Mouse (Mus musculus): Measurements from ENCODE around the gene Ube2n.
"Not testable (repeated sequence)": the region's sequence is repeated elsewhere in the genome, so short reads cannot be mapped to it uniquely, and the experiment has no call there.

The Ube2n gene

DNA sequence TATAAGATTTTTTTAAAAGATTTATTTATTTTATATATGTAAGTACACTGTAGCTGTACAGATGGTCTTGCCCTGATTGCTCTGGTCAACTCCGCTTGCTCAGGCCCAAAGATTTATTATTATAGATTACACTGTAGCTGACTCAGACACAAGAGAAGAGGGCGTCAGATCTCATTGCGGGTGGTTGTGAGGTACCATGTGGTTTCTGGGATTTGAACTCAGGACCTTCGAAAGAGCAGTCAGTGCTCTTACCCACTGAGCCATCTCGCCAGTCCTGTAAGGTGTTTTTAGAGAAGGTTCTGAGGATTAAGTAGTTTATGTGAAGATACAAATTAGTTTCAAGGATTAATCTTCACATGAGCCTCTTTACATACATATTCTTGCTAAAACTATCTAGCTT is 10.9 kb downstream of the Ube2n start:
- DNase-seq (ENCODE audit: low spot score) = no peak

DNA sequence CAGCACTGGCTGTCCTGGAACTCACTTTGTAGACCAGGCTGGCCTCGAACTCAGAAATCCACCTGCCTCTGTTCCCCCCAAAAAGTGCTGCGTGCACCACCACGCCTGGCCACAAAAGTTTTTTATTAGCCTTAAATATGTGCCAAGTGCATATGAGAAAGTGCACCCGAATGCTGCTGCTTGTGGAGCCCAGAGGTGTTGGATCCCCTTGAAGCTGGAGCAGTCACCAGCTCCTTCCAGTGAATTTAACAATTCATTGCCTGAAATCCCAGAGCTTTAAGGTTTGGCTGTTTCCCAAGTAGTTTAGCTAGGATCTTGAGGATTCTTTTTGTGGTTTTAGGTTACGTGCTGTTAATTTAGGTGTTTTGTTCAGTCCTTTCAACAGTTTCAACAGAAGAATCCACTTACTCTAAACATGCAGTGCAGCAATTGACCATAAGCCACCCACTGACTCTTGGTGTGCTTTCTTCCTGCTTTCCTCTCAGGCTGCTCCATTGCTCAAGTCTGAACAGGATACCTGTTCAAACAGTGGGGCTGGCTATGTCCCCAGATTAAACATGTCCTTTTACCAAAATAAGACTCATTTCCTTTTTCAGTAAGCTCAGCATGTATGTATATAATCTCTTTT is 11.7 kb downstream of the Ube2n start:
- no peak for DNase-seq (ENCODE audit: low spot score)

DNA sequence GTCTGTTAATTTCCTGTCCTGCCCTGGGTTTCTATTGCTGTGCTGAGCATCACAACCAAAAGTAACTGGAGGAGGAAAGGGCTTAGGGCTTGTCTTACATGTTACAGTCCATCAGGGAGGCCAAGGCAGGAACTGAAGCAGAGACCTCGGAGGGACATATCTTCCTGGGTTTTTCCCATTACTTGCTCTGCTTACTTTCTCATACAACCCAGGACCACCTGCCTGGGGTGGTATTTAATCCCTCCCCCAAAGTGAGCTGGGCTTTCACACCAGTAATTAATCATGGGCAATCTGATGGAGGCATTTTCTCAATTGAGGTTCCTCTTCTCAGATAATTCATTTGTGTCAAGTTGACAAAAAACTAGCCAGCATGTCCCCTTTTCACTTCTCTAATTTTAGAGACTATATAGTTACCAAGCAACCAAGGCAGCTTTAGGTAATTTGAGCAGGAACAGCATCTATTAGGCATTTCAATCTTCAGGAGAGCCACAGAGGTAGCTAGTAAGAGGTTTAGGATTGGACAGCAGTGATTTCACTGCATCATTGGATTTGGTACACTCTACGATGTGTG is 15.7 kb downstream of the Ube2n start:
- no peak for DNase-seq (ENCODE audit: low spot score)

DNA sequence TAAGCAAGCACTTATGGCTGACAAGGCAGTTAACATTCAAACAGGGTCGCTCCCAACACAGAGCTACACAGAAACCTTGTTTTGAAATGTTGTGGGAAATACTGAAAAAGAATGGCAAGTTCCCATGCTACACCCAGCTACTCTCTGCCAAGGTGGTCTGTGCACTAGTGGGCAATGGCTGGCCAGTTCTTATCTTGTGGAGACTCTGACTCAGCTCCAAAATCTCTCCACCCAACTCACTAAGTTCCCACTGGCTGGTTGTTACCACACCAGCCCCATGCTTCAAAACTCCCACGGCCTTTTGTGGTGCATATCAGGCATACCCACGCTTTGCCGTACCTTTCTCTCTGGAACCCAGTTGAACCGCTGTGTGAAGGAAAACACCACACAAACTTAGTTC is 18.0 kb downstream of the Ube2n start:
- DNase-seq (ENCODE audit: low spot score) = no peak

DNA sequence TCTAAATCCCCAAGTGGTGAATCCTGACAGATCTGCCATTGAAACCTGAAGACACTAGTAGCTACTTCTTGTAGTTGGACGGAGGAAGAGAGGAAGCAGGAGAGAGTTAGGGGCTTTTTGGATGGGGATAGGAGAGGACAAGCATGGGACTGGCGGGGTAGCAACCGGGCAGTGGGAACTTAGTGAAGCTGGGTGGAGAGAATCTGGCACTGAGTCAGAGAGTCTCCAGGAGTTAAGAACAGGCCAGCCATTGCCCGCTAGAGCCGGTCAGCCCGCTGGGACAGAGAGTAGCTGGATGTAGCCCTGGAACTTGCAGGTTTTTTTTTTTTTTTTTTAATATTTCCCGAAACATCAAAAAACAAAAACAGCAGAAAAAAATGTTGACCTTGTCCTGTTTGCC is 18.4 kb downstream of the Ube2n start:
- DNase-seq (ENCODE audit: low spot score) = no peak

DNA sequence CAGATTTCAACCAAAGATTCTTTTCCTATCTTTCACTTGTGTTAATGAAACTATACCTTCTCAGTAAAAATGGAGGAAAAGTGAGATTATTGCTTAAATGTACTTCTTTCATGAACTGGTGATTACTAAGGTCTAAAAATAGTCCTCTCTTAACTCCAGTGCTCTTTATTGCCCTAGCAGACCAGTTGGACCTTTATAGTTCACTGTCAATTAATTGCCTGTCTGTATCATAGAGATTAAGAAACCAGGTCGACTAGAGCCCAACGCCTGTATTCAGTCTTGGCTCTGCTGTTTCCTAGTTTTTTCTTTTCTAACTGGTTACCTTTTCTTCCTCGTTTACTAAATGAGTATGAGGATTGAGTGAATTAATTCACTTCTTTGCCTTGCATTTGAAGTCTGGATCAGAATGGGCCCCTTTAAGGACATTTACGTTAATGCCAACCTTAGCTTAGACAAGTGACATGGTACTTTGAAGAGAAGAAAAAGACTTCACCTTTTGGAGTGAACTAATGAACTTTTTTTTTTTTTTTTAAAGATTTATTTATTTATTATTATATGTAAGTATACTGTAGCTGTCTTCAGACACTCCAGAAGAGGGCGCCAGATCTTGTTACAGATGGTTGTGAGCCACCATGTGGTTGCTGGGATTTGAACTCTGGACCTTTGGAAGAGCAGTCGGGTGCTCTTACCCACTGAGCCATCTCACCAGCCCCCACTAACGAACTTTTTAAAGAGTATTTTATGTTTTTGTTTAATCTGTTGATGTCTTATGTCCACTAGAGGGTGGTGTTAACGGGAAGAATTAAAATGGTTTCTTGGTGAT is 20.7 kb downstream of the Ube2n start:
- no peak for DNase-seq (ENCODE audit: low spot score)

DNA sequence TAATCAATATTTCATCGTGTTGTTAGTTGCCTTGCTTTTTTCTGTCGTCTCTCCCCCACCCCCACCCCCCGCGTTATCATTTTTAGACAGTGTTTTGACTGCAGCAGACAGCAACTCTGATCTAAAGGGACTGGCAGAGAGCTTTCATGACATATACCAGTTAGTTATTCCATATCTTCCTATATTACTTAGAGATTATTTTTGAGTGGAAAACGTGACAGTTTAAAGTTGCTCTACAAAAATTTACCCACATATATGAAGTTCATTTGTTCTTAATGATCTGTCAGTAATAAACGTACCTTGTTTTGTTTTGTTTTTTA is 21.2 kb downstream of the Ube2n start:
- DNase-seq (ENCODE audit: low spot score) = no peak

DNA sequence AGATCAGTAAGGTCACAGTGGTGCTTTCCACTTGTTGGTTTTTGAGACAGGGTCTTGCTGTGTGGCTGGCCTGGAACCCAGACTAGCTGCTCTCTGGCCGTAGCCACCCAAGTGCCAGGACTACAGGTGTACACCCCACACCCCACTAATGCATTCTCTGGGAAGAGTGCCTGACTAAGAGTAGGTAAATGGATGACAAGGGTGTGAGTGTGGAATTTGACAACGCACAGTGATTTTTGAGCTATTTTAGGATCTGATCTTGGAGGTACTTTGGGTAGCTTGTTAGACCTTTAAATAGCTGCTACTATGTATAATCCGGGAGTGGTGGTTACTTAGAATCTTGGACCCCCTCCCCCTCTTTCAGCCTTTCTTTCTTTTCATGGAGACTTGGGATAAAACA is 24.3 kb downstream of the Ube2n start:
- DNase-seq (ENCODE audit: low spot score) = no peak

DNA sequence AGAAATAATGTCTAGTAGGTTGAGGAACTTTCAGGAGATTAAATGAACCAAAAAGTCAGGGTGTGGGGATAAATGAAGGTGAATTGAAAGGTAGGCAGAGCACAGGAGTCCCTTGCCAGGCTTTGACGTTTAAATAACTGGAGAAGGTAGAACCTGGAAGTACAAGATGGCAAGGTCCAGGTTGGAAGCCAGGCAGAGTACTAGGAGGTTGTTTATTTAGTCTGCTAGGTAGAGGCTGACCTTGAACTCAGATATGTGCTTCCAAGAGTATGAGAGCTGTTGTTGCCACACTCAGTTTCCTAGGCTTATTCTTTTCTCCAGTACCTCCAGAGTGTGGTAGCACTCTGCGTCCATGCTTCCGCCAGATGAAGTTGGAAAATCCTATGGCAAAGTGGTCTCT is 24.9 kb downstream of the Ube2n start:
- DNase-seq (ENCODE audit: low spot score) = no peak

DNA sequence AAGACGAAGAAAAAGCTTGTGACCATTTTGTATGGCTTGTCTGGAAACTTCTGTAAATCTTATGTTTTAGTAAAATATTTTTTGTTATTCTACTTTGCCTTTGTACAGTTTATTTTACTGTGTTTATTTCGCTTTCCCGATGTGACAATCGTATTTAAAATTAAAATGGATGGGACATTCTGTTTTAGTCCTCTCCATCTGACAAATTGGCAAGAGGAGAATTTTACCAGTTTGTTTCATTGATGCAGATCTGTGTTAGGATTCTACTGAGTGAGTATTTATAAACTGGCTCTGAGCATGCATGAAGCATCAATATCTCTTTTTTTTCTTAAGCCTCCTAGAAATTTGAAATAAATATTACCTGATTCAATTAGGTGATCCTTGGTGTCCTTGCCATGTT is 28.0 kb downstream of the Ube2n start:
- no peak for DNase-seq (ENCODE audit: low spot score)

DNA sequence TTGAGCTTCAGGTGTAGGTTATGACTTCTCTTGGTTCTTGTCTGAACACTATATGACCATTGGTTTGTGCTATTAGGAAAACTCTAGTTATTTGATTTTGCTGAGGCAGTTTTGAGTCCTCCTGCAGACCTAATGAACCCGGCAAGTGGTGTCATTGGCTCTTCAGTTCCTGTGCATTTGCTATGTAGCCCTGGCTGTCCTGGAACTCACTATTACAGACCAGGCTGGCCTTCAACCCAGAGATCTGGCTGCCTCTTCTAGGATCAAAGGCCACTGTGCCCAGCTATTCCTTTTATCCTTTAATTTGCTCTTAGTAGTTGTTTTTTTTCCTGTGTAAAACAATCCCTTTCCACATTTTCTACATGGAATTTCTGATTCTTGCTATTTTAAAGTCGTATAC is 28.4 kb downstream of the Ube2n start:
- DNase-seq (ENCODE audit: low spot score) = no peak

DNA sequence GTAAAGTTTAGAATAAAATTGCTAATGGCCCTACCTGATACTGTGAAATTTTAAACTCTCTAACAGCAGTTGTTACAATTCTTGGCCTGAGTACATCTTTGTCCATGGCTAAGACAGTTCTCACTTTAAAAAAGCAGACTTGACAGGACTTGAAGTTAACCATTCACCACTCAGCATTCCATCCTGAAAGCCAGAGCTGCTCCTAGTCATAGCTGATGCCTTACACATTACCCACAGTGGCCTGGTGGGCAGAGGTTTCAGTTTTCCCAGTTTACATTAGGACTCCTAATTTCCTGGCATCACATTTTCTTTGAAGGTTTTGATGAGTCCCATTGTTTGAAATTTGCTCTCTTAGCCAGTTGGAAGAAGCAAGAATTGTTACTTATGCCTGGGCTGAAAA is 29.1 kb downstream of the Ube2n start:
- DNase-seq (ENCODE audit: low spot score) = no peak

DNA sequence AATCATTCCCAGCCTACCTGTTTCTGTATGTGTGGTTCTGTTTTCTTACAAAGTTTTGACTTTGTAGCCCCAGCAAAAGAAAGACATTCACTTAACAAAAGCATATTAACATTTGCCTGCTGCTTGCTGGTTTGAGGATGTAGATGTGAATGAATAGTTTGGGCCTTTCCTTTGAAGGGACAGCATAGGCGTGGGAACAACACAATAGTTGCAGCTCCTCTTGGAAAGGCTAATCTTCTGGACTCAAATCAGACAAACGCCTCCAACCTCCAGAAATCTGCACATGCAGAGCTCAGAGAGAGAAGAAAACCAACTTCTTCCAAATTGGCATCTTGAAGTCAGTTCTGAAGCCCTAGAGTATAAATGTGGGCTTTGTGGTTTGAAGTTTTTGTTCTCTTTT is 29.7 kb downstream of the Ube2n start:
- no peak for DNase-seq (ENCODE audit: low spot score)

DNA sequence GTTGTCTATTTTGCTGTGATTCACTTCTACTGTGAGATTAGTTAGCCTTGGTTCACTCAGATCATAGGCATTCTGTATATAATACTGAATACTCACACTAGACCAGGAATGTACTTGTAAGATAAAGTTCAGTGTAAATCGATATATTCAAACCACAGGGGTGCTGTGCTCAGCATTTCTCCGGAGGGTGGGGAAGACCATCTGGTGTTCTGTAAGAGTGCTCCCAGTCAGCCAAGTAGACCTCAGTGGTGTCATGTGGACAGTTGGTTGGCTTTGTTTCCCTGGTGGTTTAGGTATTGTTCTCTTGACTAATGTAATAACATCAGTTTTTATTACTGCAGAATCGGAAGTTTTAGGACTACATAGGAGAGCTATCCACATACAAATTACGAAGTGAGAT is 30.1 kb downstream of the Ube2n start:
- DNase-seq (ENCODE audit: low spot score) = no peak

DNA sequence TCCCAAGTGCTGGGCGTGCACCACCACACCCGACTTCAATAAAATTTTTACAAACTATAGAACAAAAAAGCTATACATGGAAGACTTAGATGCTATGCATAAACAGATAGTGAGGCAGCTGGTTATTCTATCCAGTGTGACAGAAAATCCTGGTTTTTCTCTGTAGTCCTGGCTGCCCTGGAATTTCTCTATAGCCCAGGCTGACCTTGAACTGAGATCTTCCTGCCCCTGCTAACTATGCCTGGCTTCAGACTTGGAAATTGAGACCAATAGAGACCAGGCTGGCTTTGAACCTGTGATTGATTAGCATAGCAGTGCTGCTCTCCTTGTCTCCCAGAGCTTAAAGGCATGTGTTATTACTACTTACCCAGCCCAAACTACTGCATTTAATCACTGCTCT is 31.2 kb downstream of the Ube2n start:
- DNase-seq (ENCODE audit: low spot score) = no peak

DNA sequence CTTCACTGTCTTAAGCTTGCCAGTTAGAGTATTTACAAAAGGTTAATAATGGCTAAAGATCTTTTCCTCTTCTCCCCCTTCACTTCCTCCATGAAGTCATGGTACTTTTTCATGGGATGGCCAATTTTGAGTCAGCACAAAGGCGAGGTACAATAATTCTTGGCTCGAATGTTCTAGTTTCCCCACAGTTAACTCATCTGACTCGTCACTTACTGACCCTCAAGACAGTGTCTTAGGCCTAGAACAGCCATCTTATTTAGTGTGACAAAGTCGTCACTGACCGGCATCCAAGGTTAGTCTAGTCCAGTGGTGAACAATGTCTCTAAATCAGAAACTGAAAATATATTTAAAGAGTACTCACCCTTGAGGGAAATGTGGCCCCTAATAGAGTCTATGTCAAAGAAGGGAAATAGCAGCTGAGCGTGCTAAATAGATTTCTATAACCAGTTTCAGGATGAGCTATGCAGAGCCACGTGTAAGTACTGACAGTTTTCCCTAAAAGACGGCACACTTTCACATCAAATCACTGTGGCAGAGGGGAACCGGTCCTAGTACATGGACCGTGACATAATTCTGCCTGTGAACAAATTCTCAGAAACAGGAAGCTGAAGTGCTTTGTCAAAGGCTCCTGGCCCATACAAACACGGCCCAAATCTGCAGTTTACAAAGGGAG is 33.3 kb downstream of the Ube2n start:
- DNase-seq (ENCODE audit: low spot score) = no peak

DNA sequence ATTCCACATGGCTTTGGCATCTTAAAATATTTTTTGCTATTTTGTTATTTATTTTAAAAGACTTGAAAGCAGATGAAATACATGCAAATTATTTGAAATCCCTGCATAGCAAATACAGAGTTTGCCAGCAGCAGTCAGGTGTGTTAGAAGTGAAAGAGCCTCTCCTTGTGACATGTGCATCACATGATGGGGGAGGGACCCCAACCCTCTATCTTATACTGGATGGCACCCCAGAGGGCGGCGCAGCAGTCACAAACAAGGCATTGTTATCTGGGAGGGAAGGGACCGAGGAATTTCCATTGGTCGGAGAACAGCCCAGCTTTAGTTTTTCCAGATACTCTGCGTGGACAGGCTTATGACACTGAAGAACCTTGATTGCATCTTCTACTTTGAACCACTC is 34.1 kb downstream of the Ube2n start:
- not testable (repeated sequence) for DNase-seq (ENCODE audit: low spot score)

DNA sequence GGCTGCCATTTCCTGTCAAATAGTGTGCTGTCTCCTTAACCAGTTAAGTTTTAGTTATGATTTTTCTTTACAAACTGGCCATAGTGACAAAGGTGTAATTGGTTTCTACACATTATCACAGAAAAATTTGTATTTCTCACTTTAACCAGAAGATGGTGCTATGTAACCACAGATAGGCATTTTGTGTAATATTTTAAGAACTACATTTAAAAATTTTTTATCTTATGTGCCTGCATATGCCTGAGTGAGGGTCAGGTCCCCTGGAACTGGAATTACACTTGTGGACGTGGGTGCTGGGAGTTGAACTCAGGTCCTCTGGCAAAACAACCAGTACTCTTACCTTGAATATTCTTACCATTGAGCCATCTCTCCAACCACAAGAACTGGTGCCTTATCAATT is 35.6 kb downstream of the Ube2n start:
- no peak for DNase-seq (ENCODE audit: low spot score)

DNA sequence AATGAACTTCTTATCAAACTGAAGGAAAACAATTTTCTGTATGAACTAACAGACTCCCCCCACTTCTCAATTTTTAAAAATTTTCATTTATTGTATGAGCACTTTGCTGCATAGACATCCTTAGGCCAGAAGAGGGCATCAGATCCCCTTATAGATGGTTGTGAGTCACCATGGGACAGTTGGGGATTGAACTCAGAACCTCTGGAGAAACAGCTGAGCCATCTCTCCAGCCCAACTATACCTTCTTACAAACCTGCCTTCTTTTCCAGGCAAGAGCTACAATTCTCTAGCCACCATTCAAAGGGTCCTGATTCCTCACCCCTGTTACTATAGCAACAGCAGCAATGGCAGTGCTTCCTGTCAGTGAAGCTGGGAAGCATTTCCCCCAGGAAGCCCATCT is 36.8 kb downstream of the Ube2n start:
- DNase-seq (ENCODE audit: low spot score) = no peak

DNA sequence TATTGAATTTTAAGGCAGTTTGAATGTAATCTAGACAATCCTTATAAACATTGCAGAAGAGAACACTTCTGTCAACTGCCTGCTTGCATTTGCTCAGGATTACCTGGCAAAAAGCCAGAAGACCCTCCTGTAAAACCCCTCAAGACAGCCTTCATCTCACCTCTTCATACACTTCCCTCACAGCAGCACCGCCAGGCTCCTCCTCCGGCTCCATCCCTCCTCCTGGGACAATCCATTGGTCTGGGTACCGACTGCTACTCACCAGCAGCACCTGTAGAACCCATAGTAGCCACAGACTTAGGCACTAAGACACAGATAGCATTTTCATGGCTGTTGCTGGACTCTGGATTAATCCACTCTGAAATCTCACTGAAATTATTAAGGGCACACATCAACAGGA is 37.4 kb downstream of the Ube2n start:
- DNase-seq (ENCODE audit: low spot score) = no peak

DNA sequence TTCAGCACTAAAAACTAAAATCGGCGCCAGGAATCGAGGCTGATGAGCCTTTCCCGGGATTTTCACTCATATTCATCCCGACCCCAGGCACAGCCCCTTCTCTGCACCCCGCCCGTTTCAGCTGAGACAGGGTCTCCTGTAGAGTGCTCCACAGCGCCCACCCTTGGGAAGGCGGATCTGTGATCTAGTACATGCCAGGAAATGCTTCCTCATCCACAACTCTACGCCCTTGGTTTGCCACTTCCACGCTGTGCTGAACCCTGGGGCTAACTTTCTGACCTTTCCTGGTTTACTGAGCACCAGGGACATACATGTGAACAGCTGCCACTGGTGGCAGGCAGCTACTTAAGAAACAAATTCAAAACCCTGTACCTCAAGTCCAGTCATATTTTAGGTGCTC is 40.9 kb downstream of the Ube2n start:
- no peak for DNase-seq (ENCODE audit: low spot score)

DNA sequence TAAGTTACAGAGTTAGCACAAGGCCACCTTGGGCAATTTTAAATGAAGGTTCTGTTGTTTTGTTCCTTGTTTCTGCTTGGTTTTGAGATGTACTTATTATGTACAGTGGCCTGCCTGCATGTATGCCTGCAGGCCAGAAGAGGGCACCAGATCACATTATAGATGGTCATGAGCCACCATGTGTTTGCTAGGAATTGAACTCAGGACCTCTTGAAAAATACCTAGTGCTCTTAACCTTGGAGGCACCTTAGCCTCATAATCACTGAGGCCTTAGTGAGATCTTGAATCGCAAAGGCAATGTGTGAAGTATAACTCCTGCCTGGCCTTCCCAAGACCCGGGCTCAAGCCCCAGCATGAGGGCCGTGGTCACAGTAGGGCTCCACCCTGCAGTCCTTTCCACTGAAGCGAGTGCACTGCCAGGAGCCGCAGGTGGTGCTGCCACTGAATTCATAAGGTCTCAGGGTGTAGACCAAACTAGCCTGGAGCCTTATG is 42.4 kb downstream of the Ube2n start:
- DNase-seq (ENCODE audit: low spot score) = peak; percentile 46

DNA sequence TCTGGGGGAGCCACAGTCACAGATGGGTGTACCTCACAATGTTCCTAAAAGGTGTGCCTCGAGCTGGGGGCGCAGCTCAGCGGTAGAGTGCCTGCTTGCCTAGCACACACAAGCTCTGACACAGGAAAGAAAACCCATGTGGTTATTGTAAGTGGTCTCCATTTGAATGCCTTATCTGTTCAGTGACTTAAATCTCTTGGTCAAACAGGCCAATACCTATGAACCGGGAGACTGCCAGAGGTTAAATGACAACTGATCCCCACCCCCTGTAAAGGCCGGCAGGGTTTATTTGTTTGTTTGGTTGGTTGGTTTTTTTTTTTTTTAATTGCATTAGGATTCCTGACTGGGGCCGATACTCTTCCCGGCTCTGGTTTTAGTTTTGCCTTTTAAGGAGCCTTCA is 44.5 kb downstream of the Ube2n start:
- no peak for DNase-seq (ENCODE audit: low spot score)
